Mouse (Mus musculus): ENCODE data around the gene Rgs3.

- TF ChIP-seq CTCF (conservative IDR thresholded peaks at IDR 0.05; ENCODE audit: insufficient read depth, insufficient read length, low read depth, low read length) (no peak), POLR2A (IDR thresholded peaks at IDR 0.05; ENCODE audit: low read depth, low read length) (no peak)
These were observed 27.4 kb downstream of the Rgs3 start for GRCm38 (mm10) chr4:62587067-62587466.

Measured in kidney, adult 2 months (tissue).